Mouse (Mus musculus) urinary bladder, postnatal 36 days (tissue): ENCODE measurements at regions not wholly inside any gene's neighbourhood (a gene's known extent, or its start where the extent isn't known, plus 50 kb on each side); places are given as distances from the start of the nearest gene placed in this dataset.

Experiments
- DNase-seq, 2 experiments: peaks; one replicate each; pipeline ENCODE4 v3.0.0; 2022; ENCODE audit warnings: low spot score in 2 of 2, mixed read lengths in 1 of 2

GRCm38 (mm10) chr16:93533205-93533604 is 70.7 kb downstream of the Setd4 start:
- peak in 1 of 2 experiments; percentile 28 for DNase-seq

- no peak for DNase-seq
Observed at GRCm38 (mm10) chr16:93531937-93532336, 71.9 kb downstream of the Setd4 start.

GRCm38 (mm10) chr16:93522485-93522884 is 81.4 kb downstream of the Setd4 start:
- DNase-seq: no peak

- no peak for DNase-seq
Observed at GRCm38 (mm10) chr16:93520481-93520880, 83.4 kb downstream of the Setd4 start.

- no peak for DNase-seq
Observed at GRCm38 (mm10) chr16:93518620-93519019, 85.2 kb downstream of the Setd4 start.

GRCm38 (mm10) chr16:93516793-93517192 is 87.1 kb downstream of the Setd4 start:
- DNase-seq: no peak

GRCm38 (mm10) chr16:93515456-93515941 is 88.4 kb downstream of the Setd4 start:
- DNase-seq: no peak

- no peak for DNase-seq
Observed at GRCm38 (mm10) chr16:93513616-93514041, 90.2 kb downstream of the Setd4 start.

- no peak for DNase-seq
Observed at GRCm38 (mm10) chr16:93511988-93512387, 91.9 kb downstream of the Setd4 start.

GRCm38 (mm10) chr16:93511517-93511916 is 92.3 kb downstream of the Setd4 start:
- no peak for DNase-seq

GRCm38 (mm10) chr16:93498800-93499199 is 105.1 kb downstream of the Setd4 start:
- no peak for DNase-seq

GRCm38 (mm10) chr16:93493337-93494002 is 110.4 kb downstream of the Setd4 start:
- no peak for DNase-seq

GRCm38 (mm10) chr16:93486646-93487550 is 117.0 kb downstream of the Setd4 start:
- no peak for DNase-seq

- DNase-seq: no peak
Observed at GRCm38 (mm10) chr16:93469957-93470356, 133.9 kb downstream of the Setd4 start.

GRCm38 (mm10) chr16:93465741-93466140 is 138.1 kb downstream of the Setd4 start:
- no peak for DNase-seq

- DNase-seq: no peak
Observed at GRCm38 (mm10) chr16:93464898-93465297, 139.0 kb downstream of the Setd4 start.

GRCm38 (mm10) chr16:93463405-93463804 is 140.5 kb downstream of the Setd4 start:
- DNase-seq: no peak

GRCm38 (mm10) chr16:93462286-93462610 is 141.6 kb downstream of the Setd4 start:
- DNase-seq: no peak

GRCm38 (mm10) chr16:93461406-93462285 is 142.2 kb downstream of the Setd4 start:
- no peak for DNase-seq

- DNase-seq: no peak
Observed at GRCm38 (mm10) chr16:93459497-93460240, 144.2 kb downstream of the Setd4 start.
